Mouse (Mus musculus): ENCODE measurements around the gene Pnck. TPM values are rescaled to one million over a fixed set of nuclear protein-coding genes. Genes with fewer than 3 reads are reported as not detected.

Gene Pnck
- polyA plus RNA-seq, 1 experiment from 2014 or later, result 13.3 TPM

DNA sequence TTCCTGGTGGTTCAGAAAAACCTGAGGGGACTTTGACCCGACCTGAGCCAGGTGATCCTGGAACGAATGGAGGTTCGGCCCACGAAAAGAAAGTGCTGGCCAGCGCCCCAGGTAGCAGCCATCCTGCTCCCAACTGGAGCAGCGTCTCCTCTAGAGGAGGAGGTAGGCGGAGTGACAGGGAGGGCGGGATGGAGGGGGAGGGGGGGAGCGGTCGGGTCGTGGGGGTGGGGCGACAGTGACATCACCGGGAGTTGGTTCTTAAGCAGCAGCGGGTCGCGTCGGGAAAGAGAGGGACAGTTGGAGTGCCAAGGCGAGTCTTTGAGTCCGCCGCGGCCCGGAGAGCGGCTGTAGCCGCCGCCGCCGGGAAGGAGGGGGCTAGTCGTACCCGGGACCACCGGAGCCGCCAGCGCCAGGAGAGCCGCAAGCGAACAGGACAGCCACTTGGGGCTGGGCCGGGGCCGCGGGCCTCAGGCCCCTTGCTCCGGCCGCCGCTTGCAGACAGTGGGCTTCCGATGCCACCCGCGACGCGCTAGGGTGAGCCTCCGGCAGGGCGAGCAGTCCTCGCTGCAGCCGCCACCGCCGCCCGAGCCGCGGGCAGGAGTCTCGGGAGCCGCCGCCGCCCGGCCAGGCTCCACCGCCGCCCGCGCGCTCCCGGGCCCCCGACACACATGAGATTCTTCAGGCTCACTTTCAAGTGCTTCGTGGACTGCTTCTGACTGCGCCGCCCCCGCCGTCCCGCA, 13.1 kb upstream of the Pnck start, which contains the start of gene Slc6a8:
Gene Slc6a8 (plus strand): TSS at position 272 of the 740 bp plus-strand sequence.
- WGBS, result 19% methylated on average over 47 of the region's 72 CpGs
- no peaks in the 10 kb centered on the region for H3K9me3 ChIP-seq (replicated peaks)
- peak; percentile 75 for ATAC-seq (ENCODE audit: insufficient number of reproducible peaks, low FRiP score, low TSS enrichment, low read depth)
- H3K9ac ChIP-seq, result peak within 1 kb of the TSS; percentile 57
- H3K4me1 ChIP-seq, result peaks cover 14% of the 10 kb centered on the region; the same call in 1 of the 2 replicates
- peak within 1 kb of the TSS; percentile 61 for H3K4me2 ChIP-seq (replicated peaks)
- H3K27ac ChIP-seq (replicated peaks), result peak within 1 kb of the TSS; percentile 65
- H3K4me3 ChIP-seq (replicated peaks), result peak within 1 kb of the TSS; percentile 60
- peaks cover 4% of the 10 kb centered on the region; the same call in 1 of the 2 replicates for H3K36me3 ChIP-seq
- H3K27me3 ChIP-seq, result no peaks in the 10 kb centered on the region

DNA sequence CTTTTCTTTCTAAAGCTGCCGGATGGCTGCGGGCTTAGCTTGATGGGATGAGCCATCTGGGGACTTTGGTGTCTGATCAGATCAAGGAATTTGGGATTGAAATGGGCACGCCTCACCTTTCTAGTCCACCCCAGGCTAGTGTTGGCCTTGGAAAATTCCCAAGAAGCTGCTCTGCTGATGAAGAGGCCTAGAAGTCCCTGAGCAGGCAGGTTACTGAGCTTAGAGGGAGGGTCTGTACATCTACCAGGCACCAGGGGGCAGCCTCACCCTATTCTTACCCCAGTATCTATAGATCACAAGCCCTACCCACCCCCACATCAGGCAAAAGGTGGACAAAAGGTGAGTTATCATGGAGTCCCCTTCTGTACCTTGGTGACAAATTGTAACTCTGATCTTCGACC, 12.1 kb upstream of the Pnck start:
- WGBS, result 53% methylated on average over 4 of the region's 4 CpGs
- Histone ChIP-seq H3K27ac (replicated peaks) (no peak overlapping the region), H3K4me1 (peaks cover 14% of the 10 kb centered on the region; the same call in 1 of the 2 replicates), H3K4me3 (replicated peaks) (no peak overlapping the region), H3K9ac (no peak overlapping the region), H3K36me3 (peaks cover under 1% of the 10 kb centered on the region; the same call in 1 of the 2 replicates), H3K27me3 (no peaks in the 10 kb centered on the region), H3K9me3 (replicated peaks) (no peaks in the 10 kb centered on the region), H3K4me2 (replicated peaks) (no peak overlapping the region)
- ATAC-seq (ENCODE audit: insufficient number of reproducible peaks, low FRiP score, low TSS enrichment, low read depth), result no peak; the same call in 1 of the 2 replicates

DNA sequence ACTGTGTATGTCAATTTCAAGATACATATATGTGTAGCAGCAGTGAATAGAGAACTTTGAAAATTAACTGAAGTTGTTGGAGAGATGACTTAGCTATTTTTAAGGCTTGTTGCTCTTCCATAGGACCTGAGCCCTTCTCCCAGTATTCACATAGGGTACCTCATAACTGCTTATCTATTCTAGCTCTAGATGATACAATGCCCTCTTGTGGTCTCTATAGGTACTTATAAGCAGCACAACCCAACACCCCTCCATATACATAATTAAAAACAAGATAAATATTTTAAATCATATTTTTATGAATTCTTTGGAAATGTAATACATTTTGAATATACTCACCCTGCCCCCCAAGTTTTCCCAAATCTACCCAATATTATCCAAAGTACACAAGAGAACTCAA, 3.2 kb upstream of the Pnck start:
- Histone ChIP-seq H3K9ac (no peak overlapping the region), H3K4me1 (no peaks in the 10 kb centered on the region), H3K9me3 (replicated peaks) (no peaks in the 10 kb centered on the region), H3K27me3 (0 out of 2 replicates have a peak, but pooled peaks cover 1% of the 10 kb centered on the region), H3K36me3 (no peaks in the 10 kb centered on the region), H3K4me2 (replicated peaks) (no peak overlapping the region), H3K27ac (replicated peaks) (no peak overlapping the region), H3K4me3 (replicated peaks) (no peak overlapping the region)
- no peak for ATAC-seq (ENCODE audit: insufficient number of reproducible peaks, low FRiP score, low TSS enrichment, low read depth)

DNA sequence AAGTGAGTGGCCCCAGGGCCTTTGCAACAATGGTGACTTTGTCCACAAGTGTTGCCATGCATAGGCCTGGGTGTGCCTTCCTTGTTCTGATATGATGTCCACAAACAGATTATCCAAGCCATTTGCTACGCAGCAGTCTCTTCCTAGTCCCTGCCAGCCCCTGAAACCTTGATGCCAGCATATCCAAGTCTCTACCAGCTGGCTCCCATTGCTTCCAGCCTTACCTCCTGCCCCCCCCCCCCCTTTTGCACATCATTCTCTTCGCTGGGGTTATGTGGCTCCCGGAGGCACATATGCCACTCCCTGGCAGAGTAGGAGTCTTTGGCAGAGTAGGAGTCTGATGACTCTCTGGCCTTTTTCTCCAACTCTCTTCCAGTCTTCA, 358 bp upstream of the Pnck start:
- ATAC-seq (ENCODE audit: insufficient number of reproducible peaks, low FRiP score, low TSS enrichment, low read depth), result no peak
- Histone ChIP-seq H3K4me2 (replicated peaks) (peak overlapping the region; percentile 71), H3K27ac (replicated peaks) (no peak overlapping the region), H3K27me3 (0 out of 2 replicates have a peak, but pooled peaks cover 3% of the 10 kb centered on the region), H3K36me3 (no peaks in the 10 kb centered on the region), H3K4me1 (no peaks in the 10 kb centered on the region), H3K9me3 (replicated peaks) (no peaks in the 10 kb centered on the region), H3K9ac (no peak overlapping the region), H3K4me3 (replicated peaks) (peak overlapping the region; percentile 48)
- WGBS, result 46% methylated on average over 3 of the region's 3 CpGs

DNA sequence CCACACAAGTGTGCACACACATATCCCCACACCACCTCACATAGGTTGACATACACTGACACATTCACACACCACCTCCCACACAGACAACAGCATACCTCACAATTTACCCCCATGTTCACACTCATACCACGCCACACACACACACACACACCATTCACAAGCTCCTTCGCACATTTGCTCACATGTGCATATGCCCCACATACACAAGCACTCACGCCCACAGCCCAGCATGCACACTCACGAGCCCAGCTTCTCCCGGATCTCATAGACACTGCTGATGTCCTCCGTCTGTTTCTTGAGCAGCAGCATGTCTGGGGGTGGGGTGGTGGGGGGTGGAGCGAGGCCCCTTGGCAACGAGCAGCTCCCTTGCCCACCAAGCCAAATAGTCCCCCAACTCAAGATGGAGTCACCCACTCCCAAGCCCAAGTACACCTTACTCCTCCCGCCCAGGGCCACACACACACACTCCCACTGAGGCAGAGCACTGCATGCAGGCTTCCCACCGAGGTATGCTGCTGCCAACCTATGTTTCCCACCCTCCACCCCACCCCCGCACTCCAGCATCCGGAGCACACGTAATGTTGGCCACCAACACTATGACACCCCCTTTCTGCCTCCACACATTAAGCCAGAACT, 862 bp downstream of the Pnck start:
- H3K27me3 ChIP-seq, result 0 out of 2 replicates have a peak, but pooled peaks cover 3% of the 10 kb centered on the region
- H3K4me2 ChIP-seq (replicated peaks), result peak overlapping the region; percentile 71
- H3K4me3 ChIP-seq (replicated peaks), result peak overlapping the region; percentile 48
- no peak overlapping the region for H3K27ac ChIP-seq (replicated peaks)
- H3K4me1 ChIP-seq, result no peaks in the 10 kb centered on the region
- no peaks in the 10 kb centered on the region for H3K9me3 ChIP-seq (replicated peaks)
- H3K36me3 ChIP-seq, result no peaks in the 10 kb centered on the region
- H3K9ac ChIP-seq, result no peak overlapping the region
- WGBS, result 54% methylated on average over 13 of the region's 13 CpGs
- ATAC-seq (ENCODE audit: insufficient number of reproducible peaks, low FRiP score, low TSS enrichment, low read depth), result 0 out of 2 replicates have a peak, but pooled peaks have one; percentile 16

DNA sequence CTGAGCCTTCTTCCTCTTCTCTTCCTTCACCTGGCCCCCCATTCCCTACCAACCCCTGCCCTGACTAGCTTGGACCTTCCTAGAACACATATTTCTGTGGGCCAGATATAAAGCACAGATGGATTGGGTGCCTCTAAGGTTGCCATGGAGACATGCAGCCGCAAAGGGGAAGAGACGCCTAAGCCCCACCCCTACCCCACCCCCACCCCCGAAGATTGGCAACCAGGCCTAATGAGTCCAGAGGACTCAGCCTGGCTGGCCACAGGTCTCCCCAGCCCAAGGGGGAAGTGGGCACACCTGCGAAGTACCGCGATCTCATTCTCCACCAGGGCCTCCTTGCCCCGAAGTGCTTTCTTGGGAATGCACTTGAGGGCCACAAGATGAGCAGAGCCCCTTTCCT, 1.5 kb downstream of the Pnck start:
- no peak for ATAC-seq (ENCODE audit: insufficient number of reproducible peaks, low FRiP score, low TSS enrichment, low read depth)

DNA sequence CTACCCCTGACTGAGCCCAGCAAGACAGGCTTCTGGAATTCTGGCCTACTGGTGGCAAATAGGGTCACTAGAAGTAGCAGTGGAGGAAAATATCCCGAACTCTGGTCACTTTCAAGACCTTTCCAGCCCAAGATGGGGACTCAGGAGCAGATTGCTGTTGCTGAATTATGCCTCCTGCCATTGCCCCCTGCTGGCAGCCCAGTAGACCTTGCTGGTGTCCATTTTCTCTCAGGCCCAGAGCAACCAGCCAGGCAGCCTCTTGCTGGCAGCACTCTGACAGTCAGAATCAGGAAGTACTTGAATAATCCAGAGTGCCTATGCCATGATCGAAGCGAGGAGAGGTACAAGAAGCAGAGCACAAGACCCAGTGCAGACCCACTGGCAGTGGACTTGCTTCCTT, 4.4 kb downstream of the Pnck start:
- no peaks in the 10 kb centered on the region for H3K4me1 ChIP-seq
- 81% methylated on average over 3 of the region's 3 CpGs for WGBS

More for the DNA sequence above, 1.5 kb downstream of the Pnck start:
- Histone ChIP-seq H3K36me3 (no peaks in the 10 kb centered on the region), H3K4me2 (replicated peaks) (no peak overlapping the region), H3K4me1 (no peaks in the 10 kb centered on the region), H3K9me3 (replicated peaks) (no peaks in the 10 kb centered on the region), H3K4me3 (replicated peaks) (no peak overlapping the region), H3K9ac (no peak overlapping the region), H3K27ac (replicated peaks) (no peak overlapping the region), H3K27me3 (0 out of 2 replicates have a peak, but pooled peaks cover 3% of the 10 kb centered on the region)
- 44% methylated on average over 7 of the region's 7 CpGs for WGBS

DNA sequence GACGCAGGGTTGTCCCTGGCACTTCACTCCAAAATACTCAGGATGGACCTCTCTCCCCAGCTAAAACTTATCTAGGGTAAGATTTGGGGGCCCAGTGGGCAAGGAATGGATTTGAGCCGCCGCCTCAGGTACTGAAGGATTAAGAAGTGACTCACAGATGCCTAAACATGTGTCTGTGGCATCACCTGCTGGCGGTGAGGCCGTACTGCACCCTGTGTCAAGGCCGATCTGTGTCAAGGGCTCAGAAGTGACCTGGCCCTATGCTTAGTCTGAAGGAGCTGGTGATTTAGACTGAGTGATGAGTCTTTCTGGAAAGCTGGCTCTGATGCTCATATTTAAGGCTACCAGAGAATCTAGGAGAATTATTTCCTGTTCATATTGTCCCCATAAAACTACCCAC, 5.7 kb downstream of the Pnck start:
- no peaks in the 10 kb centered on the region for H3K9me3 ChIP-seq (replicated peaks)
- H3K4me1 ChIP-seq, result no peaks in the 10 kb centered on the region
- ATAC-seq (ENCODE audit: insufficient number of reproducible peaks, low FRiP score, low TSS enrichment, low read depth), result no peak
- no peaks in the 10 kb centered on the region for H3K36me3 ChIP-seq
- no peak overlapping the region for H3K27ac ChIP-seq (replicated peaks)
- no peak overlapping the region for H3K4me3 ChIP-seq (replicated peaks)
- H3K4me2 ChIP-seq (replicated peaks), result no peak overlapping the region
- 0 out of 2 replicates have a peak, but pooled peaks cover 3% of the 10 kb centered on the region for H3K27me3 ChIP-seq
- 12% methylated on average over 6 of the region's 6 CpGs for WGBS
- H3K9ac ChIP-seq, result no peak overlapping the region

More for the DNA sequence above, 4.4 kb downstream of the Pnck start:
- Histone ChIP-seq H3K4me3 (replicated peaks) (no peak overlapping the region), H3K9me3 (replicated peaks) (no peaks in the 10 kb centered on the region), H3K27ac (replicated peaks) (no peak overlapping the region), H3K36me3 (no peaks in the 10 kb centered on the region), H3K4me2 (replicated peaks) (no peak overlapping the region), H3K27me3 (0 out of 2 replicates have a peak, but pooled peaks cover 3% of the 10 kb centered on the region), H3K9ac (no peak overlapping the region)
- no peak for ATAC-seq (ENCODE audit: insufficient number of reproducible peaks, low FRiP score, low TSS enrichment, low read depth)

DNA sequence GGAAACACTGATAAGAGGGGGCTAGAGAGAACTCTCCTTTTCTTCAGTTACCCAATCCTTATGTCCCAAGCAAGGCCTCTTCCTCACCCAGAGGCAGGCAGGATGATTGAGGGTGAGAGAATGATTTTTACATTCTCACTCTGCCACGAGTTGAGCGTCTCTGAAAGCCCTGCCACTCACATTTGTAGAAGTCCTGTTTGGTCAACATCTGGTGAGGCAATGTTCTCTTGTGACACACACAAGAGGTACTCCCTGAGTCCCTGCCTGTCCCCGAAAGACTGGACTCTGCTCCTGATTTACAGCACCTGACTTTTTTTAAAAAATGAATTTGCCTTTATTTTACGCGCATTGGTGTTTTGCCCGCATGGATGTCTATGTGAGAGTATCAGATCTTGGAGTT, 6.5 kb downstream of the Pnck start:
- Histone ChIP-seq H3K4me1 (no peaks in the 10 kb centered on the region), H3K4me3 (replicated peaks) (no peak overlapping the region), H3K36me3 (no peaks in the 10 kb centered on the region), H3K4me2 (replicated peaks) (no peak overlapping the region), H3K27ac (replicated peaks) (no peak overlapping the region), H3K9ac (no peak overlapping the region), H3K27me3 (0 out of 2 replicates have a peak, but pooled peaks cover 3% of the 10 kb centered on the region), H3K9me3 (replicated peaks) (no peaks in the 10 kb centered on the region)
- no peak for ATAC-seq (ENCODE audit: insufficient number of reproducible peaks, low FRiP score, low TSS enrichment, low read depth)
- whole genome bisulfite sequencing, result 78% methylated on average over 6 of the region's 6 CpGs

DNA sequence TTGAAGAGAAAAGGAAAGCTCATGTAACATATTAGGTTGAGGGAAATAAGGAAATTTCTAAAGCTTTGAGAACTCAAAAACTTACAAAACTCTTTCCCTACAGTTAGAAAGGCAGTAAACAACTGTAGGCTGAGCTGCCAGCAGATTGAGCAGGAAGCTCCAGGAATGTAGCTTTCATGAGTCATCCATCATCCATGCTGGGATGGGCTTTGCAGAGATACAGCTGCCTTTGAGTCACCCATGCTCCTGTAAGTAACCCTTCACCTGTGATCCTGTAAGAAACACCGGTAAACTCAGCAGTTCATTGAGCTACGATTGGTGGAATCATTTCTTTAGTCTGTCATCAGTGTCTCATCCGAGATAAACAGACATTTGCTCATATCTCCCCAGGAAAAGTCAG, 9.0 kb downstream of the Pnck start:
- Histone ChIP-seq H3K9me3 (replicated peaks) (no peaks in the 10 kb centered on the region), H3K9ac (no peak overlapping the region), H3K27me3 (0 out of 2 replicates have a peak, but pooled peaks cover 3% of the 10 kb centered on the region), H3K36me3 (no peaks in the 10 kb centered on the region), H3K4me1 (no peaks in the 10 kb centered on the region), H3K27ac (replicated peaks) (no peak overlapping the region), H3K4me3 (replicated peaks) (no peak overlapping the region), H3K4me2 (replicated peaks) (no peak overlapping the region)
- 63% methylated on average over 3 of the region's 3 CpGs for WGBS
- no peak for ATAC-seq (ENCODE audit: insufficient number of reproducible peaks, low FRiP score, low TSS enrichment, low read depth)

DNA sequence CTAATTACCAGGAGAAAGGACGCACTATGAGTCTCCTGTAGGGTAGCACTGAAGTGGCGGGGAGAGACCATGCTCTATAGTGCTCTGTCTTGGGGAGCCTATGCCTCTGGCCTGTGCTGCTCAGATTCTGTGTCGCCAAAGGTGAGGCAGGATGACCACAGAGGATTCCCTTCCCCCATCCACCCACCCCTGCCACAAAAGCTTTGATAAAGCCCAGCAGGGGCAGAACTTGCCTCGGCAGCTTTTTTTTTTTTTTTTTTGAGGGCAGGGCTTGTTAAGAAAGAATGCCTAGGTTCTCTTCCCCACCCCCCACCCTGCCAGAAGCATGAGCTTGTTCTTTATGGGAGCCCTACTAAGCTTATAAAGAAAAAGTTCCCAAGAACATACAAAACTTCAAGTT, 14.8 kb downstream of the Pnck start:
- no peak for ATAC-seq (ENCODE audit: insufficient number of reproducible peaks, low FRiP score, low TSS enrichment, low read depth)
- Histone ChIP-seq H3K4me3 (replicated peaks) (no peak overlapping the region), H3K9ac (no peak overlapping the region), H3K27me3 (peaks cover 14% of the 10 kb centered on the region; the same call in 1 of the 2 replicates), H3K36me3 (no peaks in the 10 kb centered on the region), H3K4me1 (peaks cover 2% of the 10 kb centered on the region; the same call in 1 of the 2 replicates), H3K27ac (replicated peaks) (no peak overlapping the region), H3K9me3 (replicated peaks) (no peaks in the 10 kb centered on the region), H3K4me2 (replicated peaks) (no peak overlapping the region)
- 40% methylated on average over 4 of the region's 4 CpGs for WGBS

Measured in embryonic facial prominence, embryonic 15.5 days (tissue).